Mouse (Mus musculus): Measurements from ENCODE around the gene Drd4.
"Not testable (repeated sequence)": the region's sequence is repeated elsewhere in the genome, so short reads cannot be mapped to it uniquely, and the experiment has no call there.

Gene Drd4

GRCm38 (mm10) chr7:141291921-141292582 is at the start of gene Drd4:
TSS of gene Drd4 (plus strand) at chr7:141292006.
- DNase-seq (ENCODE audit: low spot score in 2 of 2), result peak; percentile 26 to 32

- DNase-seq (ENCODE audit: low spot score in 2 of 2), result not testable (repeated sequence)
These were observed 41.3 kb upstream of the Drd4 start for GRCm38 (mm10) chr7:141250486-141250885.

- no peak for DNase-seq (ENCODE audit: low spot score in 2 of 2)
These were observed 35.6 kb upstream of the Drd4 start for GRCm38 (mm10) chr7:141256159-141256558.

DNA sequence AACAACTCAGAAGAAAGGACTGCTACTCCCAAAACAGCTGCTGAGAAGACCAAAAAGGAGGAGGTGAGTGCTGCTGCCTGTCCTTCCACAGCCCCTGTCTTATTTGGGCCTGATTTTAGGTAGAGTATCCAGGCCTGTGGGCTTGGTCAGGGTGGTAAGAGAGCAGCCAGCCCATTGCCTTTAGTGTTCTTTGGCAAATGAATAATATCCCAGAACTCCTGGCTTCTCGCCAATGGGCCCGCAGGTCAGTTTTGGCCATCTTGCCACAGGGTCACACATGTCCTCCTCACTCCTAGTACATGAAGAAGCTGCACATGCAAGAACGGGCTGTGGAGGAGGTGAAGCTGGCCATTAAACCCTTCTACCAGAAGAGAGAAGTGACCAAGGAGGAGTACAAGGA is 30.3 kb upstream of the Drd4 start:
- no peak for DNase-seq (ENCODE audit: low spot score in 2 of 2)

- no peak for DNase-seq (ENCODE audit: low spot score in 2 of 2)
These were observed 28.2 kb upstream of the Drd4 start for GRCm38 (mm10) chr7:141263640-141264039.

DNA sequence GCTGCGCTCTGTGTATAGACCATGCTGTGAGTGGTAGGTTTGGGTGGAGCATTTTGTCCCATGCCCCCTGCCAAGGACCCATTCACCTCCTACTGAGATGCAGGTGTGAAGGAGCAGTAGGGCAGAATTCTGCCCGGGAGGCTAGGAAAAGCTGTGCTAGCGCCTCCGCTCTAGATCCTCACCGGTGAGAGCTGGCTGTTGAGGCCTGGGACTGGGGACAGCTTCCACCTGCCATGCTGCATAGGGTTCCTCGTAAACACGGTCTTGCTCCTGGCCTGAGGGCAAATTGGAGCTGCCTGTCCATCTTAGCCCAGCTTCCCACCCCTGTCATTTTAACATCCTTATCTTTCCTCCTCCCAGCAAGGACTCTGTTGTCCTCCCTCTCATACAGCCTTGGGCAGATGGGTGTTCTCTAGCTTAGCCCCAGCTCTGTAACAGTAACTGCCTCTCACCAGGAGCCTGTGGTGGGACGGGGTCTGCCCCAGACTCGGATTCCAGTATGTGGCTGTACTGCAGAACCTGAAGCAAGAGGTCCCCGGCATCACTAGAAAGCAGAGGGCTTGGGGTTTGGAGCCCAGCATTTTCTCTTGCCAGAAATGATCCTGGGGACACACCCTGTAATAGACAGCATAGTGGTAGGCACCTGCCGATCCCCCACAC is 27.6 kb upstream of the Drd4 start:
- DNase-seq (ENCODE audit: low spot score in 2 of 2), result no peak

DNA sequence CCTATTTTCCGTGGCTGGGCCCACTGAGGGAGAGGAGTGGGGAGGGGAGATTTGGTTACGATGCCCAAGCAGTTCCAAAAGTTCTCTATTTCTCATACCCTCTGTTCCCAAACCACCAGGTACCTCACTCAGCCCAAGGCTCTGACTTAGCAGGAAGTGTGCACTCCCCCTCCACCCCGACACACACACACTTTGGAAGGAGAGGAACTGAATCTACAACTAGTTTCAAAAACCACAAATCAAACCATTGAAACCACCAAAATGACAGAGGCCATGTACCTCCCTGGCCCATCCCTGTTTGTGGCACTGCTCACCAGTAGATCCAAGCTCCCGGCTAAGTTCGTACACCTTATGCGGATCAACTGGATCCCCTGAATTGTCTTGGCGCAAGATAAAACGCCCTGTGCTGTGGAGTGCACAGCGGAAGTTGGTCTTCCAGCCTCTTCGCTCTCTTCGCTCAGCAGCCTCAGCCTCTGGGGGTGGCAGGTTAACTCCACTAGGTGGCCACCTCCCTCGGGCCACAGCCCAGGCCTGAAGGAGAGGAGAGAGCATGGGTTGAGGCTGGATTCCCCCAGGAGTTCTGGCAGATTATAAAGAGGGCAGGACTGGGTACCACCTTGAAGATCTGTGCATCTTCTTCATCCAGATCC is 26.9 kb upstream of the Drd4 start:
- DNase-seq (ENCODE audit: low spot score in 2 of 2), result no peak

DNA sequence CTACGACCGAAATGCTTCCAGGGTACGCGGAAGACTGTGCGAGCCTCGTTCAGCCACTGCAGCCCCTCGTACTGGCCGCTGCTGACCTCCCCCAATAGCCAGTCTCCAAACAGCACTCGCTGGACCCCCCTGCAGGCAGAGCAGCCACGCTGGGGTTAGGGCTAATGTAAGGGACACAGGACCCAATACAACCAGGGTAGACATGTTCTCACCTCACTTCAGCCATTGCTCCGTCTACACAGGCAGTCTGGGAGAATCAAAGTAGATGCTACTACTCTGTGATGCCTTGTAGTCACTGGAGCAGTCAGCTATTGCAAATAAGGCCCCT is 26.4 kb upstream of the Drd4 start:
- no peak for DNase-seq (ENCODE audit: low spot score in 2 of 2)

DNA sequence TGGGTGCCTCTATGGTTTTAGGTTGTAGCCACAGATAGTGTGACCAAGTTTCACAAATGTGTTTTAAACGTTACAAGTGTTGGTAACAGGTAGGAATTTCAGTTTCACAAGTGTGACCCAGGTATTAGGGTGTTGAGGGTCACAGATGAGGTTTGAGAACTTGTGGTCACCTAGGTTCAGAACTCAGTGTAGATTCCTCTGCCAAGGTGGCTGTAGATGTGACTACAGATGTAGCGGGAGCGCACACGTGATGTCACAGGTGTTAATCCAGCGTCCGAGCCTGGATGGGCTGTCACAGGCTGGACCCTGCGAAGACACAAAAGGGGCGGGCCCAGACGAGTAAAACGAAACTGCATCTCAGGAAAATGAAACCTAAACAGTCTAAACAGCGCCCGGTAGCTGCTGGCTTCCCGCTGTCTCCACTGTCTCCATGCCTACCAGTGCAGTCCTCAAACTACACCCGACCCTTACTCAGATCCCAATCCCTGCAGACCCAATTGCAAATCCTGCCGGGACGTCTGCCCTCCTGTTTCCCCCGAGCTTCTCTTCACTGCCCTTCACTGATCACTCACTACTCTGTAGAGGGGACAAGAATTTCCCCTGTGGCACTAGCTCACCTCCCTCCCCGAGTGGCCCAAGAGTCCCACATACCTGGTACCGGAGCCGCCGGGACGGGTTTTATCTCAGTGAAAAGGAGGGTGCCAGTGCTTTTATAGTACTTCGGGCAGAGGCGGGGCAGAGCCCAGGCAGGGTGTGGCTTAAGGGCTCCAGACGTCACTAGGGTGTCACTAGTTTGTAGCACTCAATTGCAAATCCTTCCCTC is 25.9 kb upstream of the Drd4 start, which contains the start of gene Irf7:
TSS of gene Irf7 (minus strand) at position 743 of the 823 bp plus-strand sequence.
- DNase-seq (ENCODE audit: low spot score in 2 of 2), result no peak

- no peak for DNase-seq (ENCODE audit: low spot score in 2 of 2)
These were observed 23.1 kb upstream of the Drd4 start for GRCm38 (mm10) chr7:141268466-141269272.

GRCm38 (mm10) chr7:141269273-141269545 is 22.6 kb upstream of the Drd4 start:
- no peak for DNase-seq (ENCODE audit: low spot score in 2 of 2)

- no peak for DNase-seq (ENCODE audit: low spot score in 2 of 2)
These were observed 21.2 kb upstream of the Drd4 start for GRCm38 (mm10) chr7:141270631-141271030.

DNA sequence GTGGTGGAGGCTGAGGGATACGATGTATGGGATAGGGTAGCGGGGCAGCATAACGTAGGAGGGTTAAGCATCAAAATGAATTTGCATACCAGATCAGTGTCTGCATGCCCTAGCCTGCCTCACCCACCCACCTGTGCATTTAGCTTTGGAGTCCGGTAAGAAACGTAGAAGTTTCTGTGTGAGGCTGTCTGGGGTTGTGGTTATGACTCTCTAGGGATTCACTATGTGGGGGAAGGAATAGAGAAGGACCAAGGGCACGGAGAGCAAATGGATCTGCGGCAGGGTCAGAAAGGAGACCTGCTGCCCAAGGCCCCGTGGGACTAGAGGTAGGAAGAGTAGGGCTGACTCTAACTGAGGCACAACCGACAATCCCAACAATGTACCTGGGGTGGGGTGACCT is 16.4 kb upstream of the Drd4 start:
- no peak for DNase-seq (ENCODE audit: low spot score in 2 of 2)

DNA sequence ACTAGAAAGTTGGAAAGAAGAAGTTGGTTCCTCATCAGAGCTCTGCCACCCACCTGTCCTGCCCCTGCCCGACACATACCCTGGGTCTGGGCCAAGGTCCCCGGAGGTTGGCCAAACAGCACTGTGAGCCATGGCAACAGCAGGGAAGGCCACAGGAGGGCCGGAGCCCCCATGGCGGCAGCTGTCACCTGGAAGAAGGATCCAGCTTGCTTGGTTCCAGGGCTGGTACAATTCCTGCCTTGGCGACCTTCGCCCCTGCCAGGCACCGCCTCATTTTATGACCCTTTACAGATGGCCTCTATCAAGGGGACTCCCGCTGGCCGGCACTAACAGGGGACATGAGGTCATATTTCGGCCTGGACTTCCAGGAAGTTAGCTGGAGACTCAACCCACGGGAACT is 15.3 kb upstream of the Drd4 start, which contains the start of gene Cdhr5:
TSS of gene Cdhr5 (minus strand) at position 241 of the 400 bp plus-strand sequence.
- no peak for DNase-seq (ENCODE audit: low spot score in 2 of 2)

GRCm38 (mm10) chr7:141277701-141278678 is 13.8 kb upstream of the Drd4 start:
- DNase-seq (ENCODE audit: low spot score in 2 of 2), result no peak

DNA sequence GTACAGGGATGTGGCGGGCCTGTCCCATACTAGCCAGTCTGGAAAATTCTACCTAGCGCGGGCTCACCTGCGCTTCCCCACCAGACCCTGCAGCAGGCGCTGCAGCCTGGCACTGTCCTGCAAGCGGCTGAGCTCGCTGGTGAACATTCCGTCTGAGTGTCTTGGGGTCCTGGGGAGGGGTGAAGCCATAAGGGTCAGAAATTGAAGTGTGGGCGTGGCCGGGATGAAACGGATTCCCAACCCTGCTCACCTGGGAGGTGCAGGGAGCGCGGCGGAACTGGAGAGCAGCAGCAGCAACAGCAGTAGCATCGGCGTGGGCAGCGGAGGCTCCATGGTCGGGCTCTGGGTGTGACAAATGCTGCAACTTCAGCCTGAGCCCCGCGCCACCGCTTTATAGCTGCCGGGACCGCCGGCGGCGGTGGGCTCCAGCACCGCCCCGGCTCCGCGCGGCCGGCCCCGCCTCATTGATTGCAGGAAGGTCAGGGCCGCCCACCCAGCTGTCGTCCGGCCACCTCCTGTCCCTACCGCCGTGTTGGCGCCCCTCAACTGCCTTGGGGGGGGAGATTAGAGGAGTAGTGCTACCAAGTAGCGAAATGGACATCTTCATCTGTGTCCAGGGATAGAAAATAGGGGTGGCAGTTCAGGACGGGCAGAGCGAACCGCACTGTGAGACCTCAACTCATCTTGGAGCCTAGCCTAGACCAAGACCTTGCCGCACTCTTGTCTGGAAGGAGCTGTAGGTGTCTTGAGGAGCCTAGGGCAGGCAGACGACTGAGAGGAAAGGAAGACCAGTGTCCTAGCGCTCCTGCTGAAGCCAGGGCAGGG is 12.8 kb upstream of the Drd4 start, which contains the start of gene Sct:
TSS of gene Sct (minus strand) at position 368 of the 825 bp plus-strand sequence.
- no peak for DNase-seq (ENCODE audit: low spot score in 2 of 2)

DNA sequence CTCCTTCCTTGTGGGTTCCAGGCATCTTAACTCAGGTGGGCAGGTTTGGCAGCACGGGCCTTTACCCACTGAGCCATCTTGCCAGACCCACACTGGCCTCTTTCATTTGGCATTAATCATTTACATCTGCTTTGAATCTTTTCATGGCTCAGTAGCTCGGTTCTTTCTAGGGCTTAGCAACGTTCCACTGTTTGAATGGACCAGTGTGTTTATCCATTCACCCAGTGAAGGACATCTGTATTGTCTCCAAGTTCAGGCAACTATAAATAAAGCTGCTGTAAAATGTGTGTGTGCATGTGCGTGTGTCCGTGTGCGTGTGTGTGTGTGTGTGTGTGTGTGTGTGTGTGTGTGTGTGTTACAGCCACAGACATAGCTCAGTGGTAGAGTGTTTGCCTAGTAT is 10.4 kb upstream of the Drd4 start:
- no peak for DNase-seq (ENCODE audit: low spot score in 2 of 2)

- DNase-seq (ENCODE audit: low spot score in 2 of 2), result no peak
These were observed 9.1 kb upstream of the Drd4 start for GRCm38 (mm10) chr7:141282756-141283155.

GRCm38 (mm10) chr7:141288042-141288441 is 3.8 kb upstream of the Drd4 start:
- DNase-seq (ENCODE audit: low spot score in 2 of 2), result no peak

Data from right cerebral cortex, postnatal 36 days (tissue).